Mouse (Mus musculus) bone marrow, adult 2 months (tissue): ENCODE results near the gene Sptlc2.

Source experiments
- CTCF ChIP-seq: fragments of 200-500 bp; IDR thresholded peaks from 2 replicates; pipeline ENCODE4 v1.5.1; 2011; ENCODE audit warnings: low read length, control low read depth; ENCODE audit not compliant: control insufficient read depth, insufficient read depth
- POLR2A ChIP-seq: fragments of 200-500 bp; IDR thresholded peaks from 2 replicates; pipeline ENCODE4 v1.6.1; 2011; ENCODE audit warnings: low read depth, mild to moderate bottlenecking, control low read depth, low read length, borderline replicate concordance; ENCODE audit not compliant: control insufficient read depth

- TF ChIP-seq CTCF (no peak), POLR2A (no peak)
Measured at GRCm38 (mm10) chr12:87283706-87284105, 104.4 kb downstream of the Sptlc2 start.
